Mouse (Mus musculus): ENCODE results near the gene Espl1. TPM values are rescaled to one million over a fixed set of nuclear protein-coding genes. Genes with fewer than 3 reads are reported as not detected.

Gene Espl1
- polyA plus RNA-seq, 1 experiment = 7.1 TPM

Other genes with a start within 250 kb of the Espl1 start
- gene Eif4b, start 222.5 kb upstream of the Espl1 start, polyA plus RNA-seq (2012; rRNA removed) = 72.3 and 133 TPM in 2 replicates
- 92.6 and 151 TPM in 2 replicates for gene Tns2, start 195.9 kb upstream of the Espl1 start, polyA plus RNA-seq (2012; rRNA removed)
- gene Spryd3, start 160.0 kb upstream of the Espl1 start, polyA plus RNA-seq (2012; rRNA removed) = 60.3 and 67.4 TPM in 2 replicates
- 136 and 152 TPM in 2 replicates for gene Igfbp6, start 151.9 kb upstream of the Espl1 start, polyA plus RNA-seq (2012; rRNA removed)
- 0.69 and 1.1 TPM in 2 replicates for gene Soat2, start 145.7 kb upstream of the Espl1 start, polyA plus RNA-seq (2012; rRNA removed)
- gene Zfp740, start 93.0 kb upstream of the Espl1 start, polyA plus RNA-seq (2012; rRNA removed) = 42.2 and 42.7 TPM in 2 replicates
- 237 and 241 TPM in 2 replicates for gene Csad, start 91.5 kb upstream of the Espl1 start, polyA plus RNA-seq (2012; rRNA removed)
- 4.6 and 5.6 TPM in 2 replicates for gene Itgb7, start 64.3 kb upstream of the Espl1 start, polyA plus RNA-seq (2012; rRNA removed)
- gene Rarg, start 38.7 kb upstream of the Espl1 start, polyA plus RNA-seq (2012; rRNA removed) = 35.1 and 37.8 TPM in 2 replicates
- gene Gm9918, start 25.7 kb upstream of the Espl1 start, polyA plus RNA-seq (2012; rRNA removed) = 0.25 and 0.27 TPM in 2 replicates
- gene Mfsd5, start 16.8 kb upstream of the Espl1 start, polyA plus RNA-seq (2012; rRNA removed) = 66.9 and 89.6 TPM in 2 replicates
- 179 and 237 TPM in 2 replicates for gene Pfdn5, start 29.9 kb downstream of the Espl1 start, polyA plus RNA-seq (2012; rRNA removed)
- 52.7 and 56.4 TPM in 2 replicates for gene Myg1, start 35.4 kb downstream of the Espl1 start, polyA plus RNA-seq (2012; rRNA removed)
- gene Aaas, start 54.5 kb downstream of the Espl1 start, polyA plus RNA-seq (2012; rRNA removed) = 21.5 and 27.0 TPM in 2 replicates
- 0.12 and 0.18 TPM in 2 replicates for gene Sp7, start 70.9 kb downstream of the Espl1 start, polyA plus RNA-seq (2012; rRNA removed)
- gene Sp1, start 109.9 kb downstream of the Espl1 start, polyA plus RNA-seq (2012; rRNA removed) = 17.5 and 19.9 TPM in 2 replicates
- gene Amhr2, start 149.1 kb downstream of the Espl1 start, polyA plus RNA-seq (2012; rRNA removed) = 5.5 and 7.0 TPM in 2 replicates
- 121 and 141 TPM in 2 replicates for gene Prr13, start 162.8 kb downstream of the Espl1 start, polyA plus RNA-seq (2012; rRNA removed)
- gene Pcbp2, start 174.3 kb downstream of the Espl1 start, polyA plus RNA-seq (2012; rRNA removed) = 357 and 485 TPM in 2 replicates
- not detected in 2 replicates for gene Gm10337, start 207.5 kb downstream of the Espl1 start, polyA plus RNA-seq (2012; rRNA removed)
- 15.0 and 15.6 TPM in 2 replicates for gene Map3k12, start 220.8 kb downstream of the Espl1 start, polyA plus RNA-seq (2012; rRNA removed)
- 49.3 and 66.4 TPM in 2 replicates for gene Tarbp2, start 221.9 kb downstream of the Espl1 start, polyA plus RNA-seq (2012; rRNA removed)
- gene Npff, start 228.7 kb downstream of the Espl1 start, polyA plus RNA-seq (2012; rRNA removed) = 4.8 and 5.8 TPM in 2 replicates

All from gonadal fat pad, adult 2 months (tissue).